Mouse (Mus musculus): Measurements from ENCODE around the gene Pip4k2a.
"Not testable (repeated sequence)": the region's sequence is repeated elsewhere in the genome, so short reads cannot be mapped to it uniquely, and the experiment has no call there.

DNA sequence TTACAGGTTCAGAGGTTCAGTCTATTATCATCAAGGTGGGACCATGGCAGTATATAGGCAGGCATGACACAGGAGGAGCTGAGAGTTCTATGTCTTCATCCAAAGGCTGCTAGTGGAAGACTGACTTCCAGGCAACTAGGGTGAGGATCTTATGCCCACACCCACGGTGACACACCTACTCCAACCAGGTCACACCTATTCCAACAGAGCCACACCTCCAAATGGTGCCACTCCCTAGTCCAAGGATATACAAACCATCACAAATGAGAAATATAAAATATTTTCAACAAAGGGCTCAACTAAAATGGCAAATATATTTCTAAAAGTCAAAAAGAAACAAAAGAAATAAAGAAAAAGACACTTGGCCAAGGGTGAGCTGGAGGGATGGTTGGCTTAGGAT, 12.6 kb upstream of the Pip4k2a start:
- not testable (repeated sequence) for TF ChIP-seq POLR2A (IDR thresholded peaks at IDR 0.05; ENCODE audit: borderline replicate concordance, extremely low read depth, low read depth, low read length); CTCF (IDR thresholded peaks at IDR 0.05; ENCODE audit: insufficient read depth, low read length)

Data from lung, adult 2 months (tissue).